ENCODE assay signal across 26 mouse cellular contexts in the genomic region with DNA sequence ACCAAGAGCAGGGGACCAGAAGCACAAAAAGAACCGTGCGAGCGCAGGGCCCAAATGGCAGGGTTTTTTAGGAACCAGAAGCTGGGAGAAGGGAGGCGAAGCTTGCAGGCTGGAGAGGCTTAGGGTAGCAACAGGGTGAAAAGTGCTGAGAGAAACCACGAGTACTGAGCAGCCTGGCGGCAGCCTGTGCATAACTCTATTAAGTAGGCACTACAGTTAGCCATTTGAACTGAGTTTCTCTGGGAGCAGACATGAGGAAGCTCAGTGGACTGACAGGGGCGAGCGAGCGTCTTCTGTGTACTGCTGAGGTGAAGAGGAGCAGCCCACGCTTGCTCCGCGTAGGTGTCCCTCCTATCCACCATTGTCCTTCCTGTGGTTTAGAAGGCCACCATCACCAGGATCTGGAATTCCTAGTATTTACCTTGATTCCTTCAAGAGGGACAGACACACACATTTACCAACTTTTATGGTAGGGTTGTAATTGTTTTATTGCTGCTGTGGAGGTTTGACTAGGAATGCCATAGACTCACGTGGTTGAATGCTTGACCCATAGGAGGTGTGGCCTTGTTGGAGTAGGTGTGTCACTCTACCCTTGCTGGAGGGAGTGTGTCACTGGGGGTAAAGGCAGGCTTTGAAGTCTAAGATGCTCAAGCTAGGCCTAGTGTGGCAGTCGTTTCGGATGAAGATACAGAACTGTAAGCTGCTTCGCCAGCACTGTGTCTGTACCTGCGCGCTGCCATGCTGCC. TPM values are rescaled to one million over a fixed set of nuclear protein-coding genes. Genes with fewer than 3 reads are reported as not detected.
DNase-seq lines count a peak whose midpoint lies in the region; ATAC-seq and TF ChIP-seq lines count a peak whose summit lies in the region.
"Had no signal": no experiment of that assay in that cellular context is flagged by ENCODE, and none has a peak within 500 bp of the region (broad histone marks: within the 10 kb centered on the region; RNA-seq: fewer than 3 reads in every experiment).

No protein-coding gene starts in this region.

- H3K27me3 ChIP-seq in kidney, embryonic 15.5 days = no peaks in the 10 kb centered on the region
- H3K27me3 ChIP-seq in stomach, embryonic 16.5 days (ENCODE audit: control insufficient read depth, insufficient read depth, low read length) = no peaks in the 10 kb centered on the region
- no peaks in the 10 kb centered on the region for H3K27me3 ChIP-seq in stomach, postnatal 0 days (ENCODE audit: control insufficient read depth, insufficient read depth, low read length)
- no peaks in the 10 kb centered on the region for H3K27me3 ChIP-seq in intestine, postnatal 0 days (replicated peaks; ENCODE audit: control insufficient read depth, insufficient read depth, low read length)
- H3K27me3 ChIP-seq: embryonic facial prominence, embryonic 12.5 days; limb, embryonic 15.5 days; liver, embryonic 13.5 days; neural tube, embryonic 15.5 days had no signal

- H3K4me3 ChIP-seq in kidney, embryonic 15.5 days (replicated peaks) = no peak overlapping the region
- H3K4me3 ChIP-seq in stomach, embryonic 16.5 days (replicated peaks; ENCODE audit: low read length) = no peak overlapping the region
- H3K4me3 ChIP-seq in stomach, postnatal 0 days (ENCODE audit: low read depth, low read length) = no peak overlapping the region
- no peak overlapping the region for H3K4me3 ChIP-seq in intestine, postnatal 0 days (ENCODE audit: low read depth, low read length)
- H3K4me3 ChIP-seq: embryonic facial prominence, embryonic 12.5 days; hindbrain, embryonic 10.5 days; limb, embryonic 15.5 days; liver, embryonic 13.5 days; neural tube, embryonic 15.5 days had no signal

- WGBS in kidney, embryonic 15.5 days = 74% methylated on average over 18 of the region's 18 CpGs
- 90% methylated on average over 18 of the region's 18 CpGs for WGBS in stomach, embryonic 16.5 days
- 87% methylated on average over 18 of the region's 18 CpGs for WGBS in stomach, postnatal 0 days
- 56% methylated on average over 18 of the region's 18 CpGs for WGBS in intestine, postnatal 0 days

- no peak overlapping the region for H3K27ac ChIP-seq in kidney, embryonic 15.5 days
- H3K27ac ChIP-seq in stomach, embryonic 16.5 days (ENCODE audit: low read length) = no peak overlapping the region
- no peak overlapping the region for H3K27ac ChIP-seq in stomach, postnatal 0 days (replicated peaks)
- peak overlapping the region; percentile 31 for H3K27ac ChIP-seq in intestine, postnatal 0 days (ENCODE audit: low read depth, low read length)
- H3K27ac ChIP-seq: embryonic facial prominence, embryonic 12.5 days; hindbrain, embryonic 10.5 days; limb, embryonic 15.5 days; liver, embryonic 13.5 days; neural tube, embryonic 15.5 days had no signal

- H3K9ac ChIP-seq in kidney, embryonic 15.5 days = no peak overlapping the region
- H3K9ac ChIP-seq in stomach, embryonic 16.5 days (ENCODE audit: low read length) = no peak overlapping the region
- H3K9ac ChIP-seq in stomach, postnatal 0 days (ENCODE audit: low read length) = no peak overlapping the region
- H3K9ac ChIP-seq in intestine, postnatal 0 days (ENCODE audit: low read depth, low read length) = no peak overlapping the region
- H3K9ac ChIP-seq: embryonic facial prominence, embryonic 12.5 days; limb, embryonic 15.5 days; liver, embryonic 13.5 days; neural tube, embryonic 15.5 days had no signal

- H3K4me2 ChIP-seq in kidney, embryonic 15.5 days = no peak overlapping the region
- no peak overlapping the region for H3K4me2 ChIP-seq in stomach, embryonic 16.5 days (ENCODE audit: low read depth, low read length)
- H3K4me2 ChIP-seq in stomach, postnatal 0 days (replicated peaks; ENCODE audit: low read depth) = no peak overlapping the region
- peak overlapping the region; percentile 48 for H3K4me2 ChIP-seq in intestine, postnatal 0 days (replicated peaks; ENCODE audit: low read depth)
- H3K4me2 ChIP-seq: embryonic facial prominence, embryonic 12.5 days; limb, embryonic 15.5 days; liver, embryonic 13.5 days; neural tube, embryonic 15.5 days had no signal

- no peak for DNase-seq in kidney, postnatal 25 days
- DNase-seq in stomach, postnatal 0 days (ENCODE audit: low spot score) = no peak
- no peak for DNase-seq in spleen, postnatal 36 days (ENCODE audit: low spot score in 2 of 2)
- DNase-seq in adrenal gland, adult 18-20 months (ENCODE audit: low spot score in 2 of 2) = no peak
- DNase-seq: adrenal gland, adult 8-10 months; cerebellum, adult 2 months; cerebellum, postnatal 25 days; embryo, embryonic 11 days; gastrocnemius, postnatal 14 days; heart, postnatal 14 days; kidney, adult 11 months; liver, embryonic 13.5 days; lung, adult 18-20 months; lung, postnatal 10 days; midbrain, embryonic 14.5 days; right cerebral cortex, postnatal 25 days had no signal

- 0 out of 2 replicates have a peak, but pooled peaks have one; percentile 44 for ATAC-seq in kidney, embryonic 15.5 days (replicated peaks; ENCODE audit: low FRiP score)
- peak; percentile 44; the same call in 1 of the 2 replicates for ATAC-seq in stomach, embryonic 16.5 days (ENCODE audit: insufficient read depth, low FRiP score)
- no peak for ATAC-seq in stomach, postnatal 0 days (ENCODE audit: low FRiP score, low TSS enrichment)
- ATAC-seq in intestine, postnatal 0 days = peak; percentile 96
- ATAC-seq: activated CD4-positive, CD25-positive, alpha-beta regulatory T cell, adult 4 months; forebrain, embryonic 14.5 days; hindbrain, embryonic 16.5 days had no signal

- peaks cover 29% of the 10 kb centered on the region for H3K4me1 ChIP-seq in kidney, embryonic 15.5 days
- H3K4me1 ChIP-seq in stomach, embryonic 16.5 days (ENCODE audit: control insufficient read depth, insufficient read depth, low read length) = no peaks in the 10 kb centered on the region
- no peaks in the 10 kb centered on the region for H3K4me1 ChIP-seq in stomach, postnatal 0 days (replicated peaks; ENCODE audit: control insufficient read depth, insufficient read depth)
- 0 out of 2 replicates have a peak, but pooled peaks cover 3% of the 10 kb centered on the region for H3K4me1 ChIP-seq in intestine, postnatal 0 days (replicated peaks; ENCODE audit: control insufficient read depth, insufficient read depth, low read length)
- H3K4me1 ChIP-seq: hindbrain, embryonic 10.5 days; neural tube, embryonic 15.5 days had no signal

- no peaks in the 10 kb centered on the region for H3K9me3 ChIP-seq in kidney, embryonic 15.5 days (replicated peaks)
- H3K9me3 ChIP-seq in stomach, embryonic 16.5 days (replicated peaks; ENCODE audit: control insufficient read depth, low read length) = no peaks in the 10 kb centered on the region
- H3K9me3 ChIP-seq in stomach, postnatal 0 days (ENCODE audit: control insufficient read depth, low read length) = no peaks in the 10 kb centered on the region
- no peaks in the 10 kb centered on the region for H3K9me3 ChIP-seq in intestine, postnatal 0 days (ENCODE audit: control insufficient read depth)
- H3K9me3 ChIP-seq: hindbrain, embryonic 10.5 days; limb, embryonic 15.5 days; liver, embryonic 13.5 days had no signal

- H3K36me3 ChIP-seq in kidney, embryonic 15.5 days = peaks cover 11% of the 10 kb centered on the region; the same call in 1 of the 2 replicates
- H3K36me3 ChIP-seq in stomach, embryonic 16.5 days (ENCODE audit: control insufficient read depth, insufficient read depth, low read length) = no peaks in the 10 kb centered on the region
- no peaks in the 10 kb centered on the region for H3K36me3 ChIP-seq in stomach, postnatal 0 days (ENCODE audit: control insufficient read depth, insufficient read depth, low read length)
- H3K36me3 ChIP-seq in intestine, postnatal 0 days (ENCODE audit: control insufficient read depth, insufficient read depth) = no peaks in the 10 kb centered on the region
- H3K36me3 ChIP-seq: embryonic facial prominence, embryonic 12.5 days; limb, embryonic 15.5 days; liver, embryonic 13.5 days; neural tube, embryonic 15.5 days had no signal

- no peak for TF ChIP-seq EP300 in stomach, postnatal 0 days (optimal IDR thresholded peaks at IDR 0.05)

- no peak for TF ChIP-seq CTCF in stomach, postnatal 0 days (IDR thresholded peaks at IDR 0.05; ENCODE audit: low read depth)
- no peak for TF ChIP-seq CTCF in intestine, postnatal 0 days (IDR thresholded peaks at IDR 0.05; ENCODE audit: low read depth)

RNA-seq across cellular contexts. Expression of gene Tanc1, which starts 25.4 kb away (rescaled TPM):
- 50.2 and 58.3 TPM in 2 replicates for polyA plus RNA-seq in kidney, embryonic 15.5 days (2015; fragmentation: Nextera tagmentation; extraction: Ambion mirVana)
- 30.0 and 33.0 TPM in 2 replicates for polyA plus RNA-seq in stomach, embryonic 16.5 days (2015; fragmentation: Nextera tagmentation; extraction: Ambion mirVana)
- 13.4 and 15.7 TPM in 2 replicates for polyA plus RNA-seq in stomach, postnatal 0 days (2015; fragmentation: Nextera tagmentation; extraction: Ambion mirVana)
- polyA plus RNA-seq in intestine, postnatal 0 days (2015; fragmentation: Nextera tagmentation; extraction: Ambion mirVana) = 8.5 and 10.1 TPM in 2 replicates
- 10 to 100 TPM; 15.2 to 15.7 TPM for total RNA-seq in adrenal gland, adult 18-20 months (2021)
